Mouse (Mus musculus) ES-Bruce4 (cell line): Measurements from ENCODE around the gene Nat8f3. TPM values are rescaled to one million over a fixed set of nuclear protein-coding genes. Genes with fewer than 3 reads are reported as not detected.
"Not testable (repeated sequence)": the region's sequence is repeated elsewhere in the genome, so short reads cannot be mapped to it uniquely, and the experiment has no call there.

ENCODE experiments used
- H3K27ac ChIP-seq: 2 replicates; pipeline ENCODE4 v1.5.1; 2012; ENCODE audit warnings: low read length, inconsistent platforms; ENCODE audit not compliant: insufficient read depth
- H3K27me3 ChIP-seq: 2 replicates; pipeline ENCODE4 v1.6.1; 2012; ENCODE audit warnings: mild to moderate bottlenecking, low read length, inconsistent platforms; ENCODE audit not compliant: control insufficient read depth, poor library complexity, insufficient read depth, severe bottlenecking
- H3K36me3 ChIP-seq: 2 replicates; pipeline ENCODE4 v1.6.1; 2012; ENCODE audit warnings: inconsistent platforms, mild to moderate bottlenecking, low read length, moderate library complexity; ENCODE audit not compliant: control insufficient read depth, poor library complexity, insufficient read depth, severe bottlenecking
- H3K4me1 ChIP-seq: one replicate; pipeline ENCODE4 v1.8.1; 2011; ENCODE audit warnings: low read length; ENCODE audit not compliant: control insufficient read depth, insufficient read depth
- H3K4me3 ChIP-seq: 2 replicates; pipeline ENCODE4 v1.5.1; 2011; ENCODE audit warnings: low read depth, mild to moderate bottlenecking, low read length
- H3K9ac ChIP-seq: 2 replicates; pipeline ENCODE4 v1.6.1; 2012; ENCODE audit warnings: low read depth, mild to moderate bottlenecking, inconsistent platforms; ENCODE audit not compliant: poor library complexity, severe bottlenecking
- H3K9me3 ChIP-seq: replicated peaks from 2 replicates; pipeline ENCODE4 v1.6.1; 2012; ENCODE audit warnings: mild to moderate bottlenecking, low read length, inconsistent platforms; ENCODE audit not compliant: control insufficient read depth, poor library complexity, insufficient read depth, severe bottlenecking
- polyA plus RNA-seq: library from polyadenylated mRNA; stranded (reverse); fragments of >200 nt; gene quantifications from 2 replicates; pipeline ENCODE4 v1.2.4, GENCODE M21; 2011; ENCODE audit warnings: low read depth; ENCODE audit not compliant: missing spikeins, insufficient read depth, insufficient read length

The Nat8f3 gene
- polyA plus RNA-seq, 1 experiment: not detected

DNA sequence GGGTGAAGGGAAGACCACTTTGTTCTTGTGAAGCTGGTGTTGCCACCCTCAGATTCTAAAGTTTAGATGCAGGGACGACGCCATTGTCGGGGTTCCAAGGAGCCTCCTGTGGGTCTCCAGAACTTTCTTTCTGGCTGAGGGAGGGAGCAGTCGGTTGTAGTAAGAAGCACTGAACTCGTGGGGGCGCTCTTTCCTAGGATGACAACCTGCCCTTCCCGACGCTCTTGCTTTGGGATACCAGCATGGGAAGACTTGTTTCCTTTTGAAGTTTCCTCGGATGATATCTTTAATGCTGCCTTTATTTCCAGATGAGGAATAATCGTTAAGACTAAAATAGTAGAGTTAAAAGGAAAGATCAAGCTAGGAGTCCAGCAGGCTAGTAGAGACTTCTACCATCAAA is 52.4 kb downstream of the Nat8f3 start, which contains the start of gene Nat8f7:
Nat8f7 (minus strand) TSS at position 101 of the 400 bp plus-strand sequence.
- not testable (repeated sequence) for H3K9me3 ChIP-seq, H3K9ac ChIP-seq, H3K27me3 ChIP-seq, H3K4me3 ChIP-seq, H3K36me3 ChIP-seq, H3K4me1 ChIP-seq, H3K27ac ChIP-seq

DNA sequence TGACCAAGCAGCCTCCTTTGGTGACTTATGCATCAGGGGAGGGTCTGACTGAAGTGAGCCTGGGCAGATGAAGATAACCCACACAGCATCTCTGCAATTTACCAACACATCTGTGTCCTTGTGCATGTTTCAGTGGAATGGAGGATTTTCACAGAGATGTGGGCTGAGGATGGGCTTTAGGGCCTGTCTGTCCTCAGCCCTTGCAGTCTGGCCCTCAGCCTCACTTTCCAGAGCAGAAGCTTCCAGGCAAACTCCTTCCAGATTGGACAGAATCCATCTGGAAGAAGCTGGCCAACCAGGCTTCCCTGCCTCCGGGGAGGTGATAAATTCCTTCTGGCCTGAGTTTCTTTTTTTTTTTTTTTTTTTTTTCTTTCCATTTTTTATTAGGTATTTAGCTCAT is 55.9 kb downstream of the Nat8f3 start:
- H3K9ac ChIP-seq, H3K4me3 ChIP-seq: not testable (repeated sequence)

DNA sequence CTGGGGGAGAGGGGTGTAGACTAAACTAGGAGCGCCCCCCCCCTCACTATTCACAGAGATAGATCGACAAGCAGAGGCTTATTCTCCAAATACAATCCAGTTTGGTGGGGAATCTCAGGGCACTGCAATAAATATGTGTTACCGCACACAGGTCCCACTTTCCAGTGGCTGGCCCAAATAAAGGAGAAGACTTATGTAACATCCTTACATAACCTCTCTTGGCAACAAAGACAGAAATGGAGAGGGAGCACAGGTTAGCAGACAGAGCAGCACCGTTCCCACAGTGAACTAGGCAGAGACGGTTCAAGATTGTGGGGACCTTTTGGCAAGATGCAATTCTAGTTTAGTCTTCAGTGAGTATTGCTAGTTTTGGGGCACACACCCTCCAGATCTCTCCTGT is 56.3 kb downstream of the Nat8f3 start:
- H3K27ac ChIP-seq, H3K9me3 ChIP-seq, H3K9ac ChIP-seq, H3K27me3 ChIP-seq, H3K4me1 ChIP-seq, H3K36me3 ChIP-seq, H3K4me3 ChIP-seq: not testable (repeated sequence)

More for the DNA sequence above, 55.9 kb downstream of the Nat8f3 start:
- H3K4me1 ChIP-seq, H3K9me3 ChIP-seq, H3K36me3 ChIP-seq, H3K27ac ChIP-seq, H3K27me3 ChIP-seq: not testable (repeated sequence)

DNA sequence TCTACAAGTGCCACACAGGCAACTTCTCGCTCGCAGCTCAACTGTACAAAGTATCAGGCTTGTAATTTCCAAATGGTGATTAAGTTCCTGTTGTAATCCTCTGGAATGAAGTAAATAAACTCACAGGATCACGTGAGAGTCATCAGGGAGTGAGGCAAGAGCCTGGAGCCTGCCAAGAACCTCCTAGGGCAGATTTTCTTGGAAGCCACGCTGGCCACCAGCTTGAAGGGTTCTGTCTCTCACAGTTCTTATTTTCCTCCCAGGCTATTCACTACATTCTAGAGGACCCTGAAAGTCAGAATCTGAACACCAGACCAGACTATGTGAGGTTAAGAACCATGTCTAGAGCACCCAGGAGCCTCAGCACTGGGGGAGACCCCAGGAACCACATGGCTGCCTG is 63.6 kb downstream of the Nat8f3 start:
- not testable (repeated sequence) for H3K9ac ChIP-seq, H3K4me1 ChIP-seq, H3K27me3 ChIP-seq, H3K4me3 ChIP-seq, H3K36me3 ChIP-seq, H3K9me3 ChIP-seq, H3K27ac ChIP-seq

Other genes starting within 250 kb of the Nat8f3 start
- gene Alms1, start 178.2 kb downstream of the Nat8f3 start, polyA plus RNA-seq: 19.2 and 21.0 TPM in 2 replicates
- not detected in 2 replicates for gene Nat8f7, start 52.5 kb downstream of the Nat8f3 start, polyA plus RNA-seq
- gene Nat8f6, start 55.2 kb upstream of the Nat8f3 start, polyA plus RNA-seq: not detected in 2 replicates
- not detected in 2 replicates for gene Nat8f5, start 55.2 kb upstream of the Nat8f3 start, polyA plus RNA-seq
- not detected in 2 replicates for gene Nat8, start 66.3 kb upstream of the Nat8f3 start, polyA plus RNA-seq
- 0.33 TPM in 1 of 2 replicates, not detected in the other for gene Nat8f2, start 103.4 kb upstream of the Nat8f3 start, polyA plus RNA-seq
- 0.45 and 1.2 TPM in 2 replicates for gene Nat8f4, start 139.1 kb upstream of the Nat8f3 start, polyA plus RNA-seq
- gene Tprkb, start 146.1 kb upstream of the Nat8f3 start, polyA plus RNA-seq: 25.0 and 31.6 TPM in 2 replicates
- 1.0 and 1.7 TPM in 2 replicates for gene Nat8f1, start 149.9 kb upstream of the Nat8f3 start, polyA plus RNA-seq
- 98.4 and 103 TPM in 2 replicates for gene Dusp11, start 195.9 kb upstream of the Nat8f3 start, polyA plus RNA-seq